Mouse (Mus musculus) gastrocnemius, adult 18-20 months (tissue): ENCODE measurements around the gene Zmynd10. TPM values are rescaled to one million over a fixed set of nuclear protein-coding genes. Genes with fewer than 3 reads are reported as not detected.

Source experiments
- DNase-seq: peaks from one replicate; pipeline ENCODE4 v3.0.0; 2021; ENCODE audit warnings: low spot score
- total RNA-seq, 2 experiments: library from RNA; stranded (reverse); gene quantifications; 2 replicates each; pipeline ENCODE4 v1.2.3; 2021

Gene Zmynd10
- total RNA-seq, 2 experiments from 2014 or later = 0.40 to 0.68 TPM

DNA sequence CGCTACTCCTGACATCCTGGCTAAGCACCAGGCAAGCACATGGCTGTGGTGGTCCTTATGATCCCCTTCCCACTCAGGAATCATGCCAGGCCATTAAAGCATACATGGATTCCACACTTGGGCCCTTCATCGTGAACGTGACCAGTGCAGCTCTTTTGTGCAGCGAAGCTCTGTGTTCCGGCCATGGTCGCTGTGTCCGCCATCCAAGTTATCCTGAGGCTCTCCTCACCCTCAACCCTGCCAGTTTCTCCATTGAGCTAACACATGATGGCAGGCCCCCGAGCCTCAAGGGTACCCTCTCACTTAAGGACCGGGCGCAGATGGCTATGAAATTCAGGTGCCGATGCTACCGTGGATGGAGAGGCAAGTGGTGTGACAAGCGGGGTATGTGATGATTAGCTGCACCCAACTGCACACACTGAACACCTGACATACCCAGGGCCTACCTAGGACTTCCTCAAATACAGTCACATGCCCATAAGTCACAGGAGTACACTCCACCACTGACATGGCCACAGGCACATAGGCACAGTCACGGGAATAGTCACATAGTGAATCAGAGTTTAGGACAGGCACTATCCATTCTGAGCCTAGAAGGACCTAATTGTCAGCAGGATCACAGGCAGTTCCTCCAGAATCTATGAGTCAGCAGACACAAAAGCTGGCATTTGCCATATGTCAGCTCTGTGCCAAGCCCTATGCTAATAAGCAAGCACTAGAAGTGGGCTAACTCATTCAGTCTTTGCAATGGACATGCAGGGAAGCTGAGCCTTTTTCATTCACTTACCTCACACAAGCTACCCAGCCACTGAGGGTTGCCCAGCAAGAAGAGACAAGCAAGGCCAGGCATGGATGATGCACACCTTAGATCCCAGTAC lies 32.2 kb downstream of the Zmynd10 start:
- DNase-seq = no peak

DNA sequence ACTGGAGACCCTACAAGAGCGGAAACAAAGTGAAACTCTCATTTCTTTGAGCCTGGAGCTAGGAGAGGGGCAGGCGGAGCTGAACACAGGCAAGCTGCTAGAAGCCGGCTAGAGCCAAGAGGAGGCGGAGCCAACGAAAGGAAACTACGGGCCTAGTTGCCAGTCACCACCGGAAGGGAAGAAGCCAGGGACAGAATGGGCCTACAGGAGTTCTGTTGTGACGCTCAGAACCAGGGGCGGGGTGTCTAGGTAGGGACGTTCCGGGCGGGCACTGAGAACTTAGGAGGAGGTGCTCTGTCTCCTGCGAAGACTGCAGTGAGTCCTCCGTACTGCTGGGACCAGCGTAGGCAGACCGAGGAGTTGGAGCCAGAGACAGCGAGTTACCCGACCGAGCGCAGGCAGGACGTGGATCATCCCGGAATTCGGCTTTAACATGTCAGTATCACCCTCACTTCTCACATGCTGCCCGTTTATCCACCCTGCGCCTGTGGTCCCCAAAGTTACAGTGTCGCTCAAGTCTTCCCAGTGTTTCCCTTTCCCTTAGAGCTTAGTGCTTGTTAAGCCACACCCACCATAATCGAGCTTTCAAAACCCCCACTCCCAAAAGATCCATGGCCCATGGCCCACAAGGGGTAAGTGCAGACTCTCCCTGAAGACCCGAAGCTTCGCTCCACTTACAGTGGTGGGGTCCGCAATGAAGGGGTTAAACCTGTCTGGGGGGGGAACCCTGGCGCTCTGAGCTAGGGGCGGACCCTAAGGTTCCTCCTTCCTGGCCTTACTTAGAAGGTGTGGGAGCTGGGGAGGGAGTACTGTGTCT lies 33.6 kb downstream of the Zmynd10 start, which contains the start of gene Hyal3:
TSS of gene Hyal3 (plus strand) at position 318 of the 817 bp plus-strand sequence.
- DNase-seq = peak; percentile 94

DNA sequence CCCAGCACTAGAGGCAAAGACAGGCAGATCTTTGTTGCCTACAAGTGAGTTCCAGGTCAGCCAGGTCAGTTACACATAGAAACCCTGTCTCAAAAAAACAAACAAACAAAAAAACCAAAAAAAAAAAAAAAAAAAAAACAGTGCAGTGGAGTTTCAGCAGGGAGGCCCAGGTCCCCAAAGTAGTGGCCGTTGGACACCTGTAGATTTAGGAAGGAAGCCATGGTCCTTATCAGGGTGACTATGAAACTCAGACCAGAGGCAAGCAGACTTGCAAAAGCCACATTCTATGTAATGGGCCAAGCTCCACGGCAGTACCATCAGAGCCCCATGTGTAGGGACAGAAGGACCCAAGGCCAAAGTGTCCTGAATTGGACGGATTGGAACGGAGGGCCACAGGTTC lies 34.5 kb downstream of the Zmynd10 start:
- no peak for DNase-seq

DNA sequence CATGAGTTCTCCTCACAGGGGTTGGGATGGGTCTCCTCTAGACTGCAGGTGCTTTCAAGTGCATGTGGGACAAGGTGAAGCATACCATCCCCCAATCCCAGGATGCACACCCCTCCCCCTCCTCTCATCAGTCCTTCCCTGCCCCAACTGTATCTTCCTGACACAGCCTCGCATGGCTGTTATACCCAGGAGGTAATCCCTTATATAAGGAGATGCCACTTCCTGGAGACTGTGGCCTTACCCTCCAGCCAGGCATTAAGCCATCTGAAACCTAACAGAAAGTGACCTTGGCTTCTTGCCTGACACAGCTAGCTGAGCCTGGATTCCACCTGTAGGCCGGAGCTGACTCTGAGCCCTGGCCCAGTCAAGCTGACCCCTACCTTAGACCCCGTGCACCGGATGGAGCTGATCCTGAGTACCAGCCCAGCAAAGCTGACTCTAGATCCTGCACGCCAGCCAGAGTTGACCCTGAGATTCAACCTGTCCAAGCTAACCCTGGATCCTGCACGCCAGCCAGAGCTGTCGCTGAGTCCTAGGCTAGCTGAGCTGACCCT lies 35.5 kb downstream of the Zmynd10 start:
- no peak for DNase-seq

DNA sequence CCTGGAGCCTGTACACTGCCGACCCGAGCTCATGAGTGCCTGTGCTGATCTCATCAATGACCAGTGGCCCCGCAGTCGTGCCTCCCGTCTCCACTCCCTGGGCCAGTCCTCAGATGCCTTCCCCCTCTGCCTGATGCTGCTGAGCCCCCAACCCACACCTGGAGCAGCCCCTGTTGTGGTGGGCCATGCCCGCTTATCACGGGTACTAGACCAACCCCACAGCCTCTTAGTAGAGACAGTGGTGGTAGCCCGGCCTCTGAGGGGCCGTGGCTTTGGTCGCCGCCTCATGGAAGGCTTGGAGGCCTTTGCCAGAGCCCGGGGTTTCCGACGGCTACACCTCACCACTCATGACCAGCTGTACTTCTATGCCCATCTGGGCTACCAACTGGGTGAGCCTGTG lies 36.1 kb downstream of the Zmynd10 start:
- no peak for DNase-seq

DNA sequence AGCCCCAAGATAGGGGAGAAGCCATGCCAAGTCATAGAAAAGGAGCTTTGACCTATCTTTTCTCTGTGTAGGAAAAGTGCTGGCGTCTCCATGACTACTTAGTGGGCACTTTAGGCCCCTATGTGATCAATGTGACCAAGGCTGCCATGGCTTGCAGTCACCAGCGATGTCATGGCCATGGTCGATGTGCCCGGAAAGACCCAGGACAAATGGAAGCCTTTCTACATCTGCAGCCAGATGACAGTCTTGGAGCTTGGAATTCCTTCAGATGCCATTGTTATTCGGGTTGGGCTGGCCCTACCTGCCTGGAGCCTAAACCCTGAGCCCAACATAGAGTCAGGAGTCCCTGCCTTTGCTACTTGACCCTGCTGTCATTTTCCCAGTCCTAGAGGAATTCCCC lies 39.4 kb downstream of the Zmynd10 start:
- no peak for DNase-seq

DNA sequence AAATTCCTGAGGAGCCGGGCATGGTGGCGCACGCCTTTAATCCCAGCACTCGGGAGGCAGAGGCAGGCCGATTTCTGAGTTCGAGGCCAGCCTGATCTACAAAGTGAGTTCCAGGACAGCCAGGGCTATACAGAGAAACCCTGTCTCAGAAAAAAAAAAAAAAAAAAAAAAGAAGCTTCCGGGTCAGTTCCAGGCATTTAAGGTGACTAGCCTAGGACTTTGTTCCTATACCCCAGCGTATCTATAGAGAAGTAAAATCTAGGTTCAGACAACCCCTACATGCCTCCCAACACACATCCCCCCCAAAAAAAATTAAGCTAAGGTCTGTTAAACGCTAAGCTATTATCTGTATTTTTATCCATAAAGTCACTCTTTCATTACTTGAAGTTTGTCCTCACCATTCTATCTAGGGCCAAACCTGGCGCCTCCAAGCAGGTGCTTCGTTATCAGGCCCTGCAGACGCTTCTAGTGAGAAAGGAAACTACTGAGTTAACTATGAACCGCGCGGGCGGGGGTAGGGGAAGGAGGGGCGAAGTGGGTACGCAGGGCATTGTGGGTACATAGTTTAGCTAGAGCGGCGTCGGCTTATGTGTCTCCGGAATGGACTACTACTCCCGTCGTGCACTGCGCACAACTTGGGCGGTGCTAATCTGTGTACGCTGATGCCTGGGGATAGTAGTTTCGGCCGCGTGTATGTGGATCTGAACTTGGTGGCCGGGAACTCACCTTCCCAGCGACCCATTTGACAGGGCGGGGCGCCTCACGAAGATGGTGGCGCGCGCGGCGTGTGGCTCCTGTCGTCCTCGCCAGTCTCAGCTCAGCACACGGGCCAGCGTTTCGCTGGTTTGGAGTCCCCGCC lies 40.1 kb downstream of the Zmynd10 start, which contains the start of gene Ifrd2:
TSS of gene Ifrd2 (plus strand) at position 669 of the 859 bp plus-strand sequence.
- peak; percentile 98 for DNase-seq

DNA sequence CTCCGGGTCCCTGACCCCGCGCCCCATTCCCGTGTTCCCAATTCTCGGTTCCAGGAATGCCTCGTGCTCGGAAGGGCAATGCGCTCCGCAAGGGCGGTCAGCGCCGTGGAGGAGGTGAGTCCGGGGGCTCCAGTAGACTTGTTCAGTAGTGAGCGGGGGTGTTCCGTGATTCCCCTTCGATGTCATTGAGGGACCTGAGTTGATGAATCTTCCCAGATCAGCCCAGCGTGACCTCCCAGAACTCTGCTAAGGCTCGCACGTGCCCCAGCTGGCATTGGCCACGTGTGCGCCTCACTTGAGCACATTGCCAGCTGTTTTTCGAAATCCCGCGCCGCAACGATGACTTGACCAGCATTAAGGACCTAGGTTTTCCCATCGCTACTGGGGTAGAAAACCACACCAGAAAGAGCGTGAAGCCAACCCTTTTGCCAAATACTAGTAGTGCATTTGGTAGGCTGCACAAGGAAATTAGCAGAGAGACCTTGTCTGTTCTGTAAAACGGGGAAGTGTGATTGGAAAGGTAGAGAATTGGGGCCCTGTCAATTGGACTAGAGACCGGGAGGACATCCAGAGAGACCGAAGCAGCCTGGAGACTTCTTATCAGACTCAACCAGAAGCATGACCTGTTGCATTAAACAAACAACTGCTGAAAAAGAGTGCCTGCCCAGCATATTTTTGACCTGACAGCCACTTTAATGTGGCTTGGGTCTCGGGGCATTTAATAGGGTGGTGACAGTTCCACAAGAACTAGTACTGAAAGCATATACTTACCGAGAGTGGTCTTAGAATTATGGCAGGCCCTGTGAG lies 40.9 kb downstream of the Zmynd10 start:
- no peak for DNase-seq

DNA sequence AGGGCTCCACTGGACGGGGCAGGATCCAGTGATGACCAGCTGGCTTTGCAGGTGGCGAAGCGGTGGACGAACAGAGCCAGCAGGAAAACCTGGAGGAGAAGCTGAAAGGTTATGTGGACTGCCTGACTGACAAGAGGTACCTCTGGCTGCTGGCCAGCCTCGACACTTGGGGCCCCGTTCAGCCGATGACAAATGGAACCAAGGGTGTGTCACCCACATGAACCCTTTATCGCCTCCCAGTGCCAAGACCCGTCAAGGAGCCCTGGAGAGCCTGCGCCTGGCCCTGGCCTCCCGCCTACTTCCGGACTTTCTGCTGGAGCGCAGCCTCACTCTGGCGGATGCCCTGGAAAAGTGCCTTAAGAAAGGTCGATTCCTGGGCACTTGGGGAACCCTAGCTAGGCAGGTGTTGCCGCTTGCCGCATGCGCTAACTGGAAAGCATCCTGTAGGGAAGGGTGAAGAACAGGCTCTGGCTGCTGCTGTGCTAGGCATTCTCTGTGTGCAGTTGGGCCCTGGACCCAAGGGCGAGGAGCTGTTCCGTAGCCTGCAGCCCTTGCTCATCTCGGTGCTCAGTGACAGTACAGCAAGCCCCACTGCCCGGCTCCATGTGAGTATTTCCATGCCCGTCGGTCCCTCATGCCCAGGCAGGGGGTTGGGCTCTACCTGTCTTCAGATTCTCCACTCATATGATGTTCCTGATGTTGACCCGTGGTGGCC lies 43.1 kb downstream of the Zmynd10 start:
- DNase-seq = peak; percentile 83

DNA sequence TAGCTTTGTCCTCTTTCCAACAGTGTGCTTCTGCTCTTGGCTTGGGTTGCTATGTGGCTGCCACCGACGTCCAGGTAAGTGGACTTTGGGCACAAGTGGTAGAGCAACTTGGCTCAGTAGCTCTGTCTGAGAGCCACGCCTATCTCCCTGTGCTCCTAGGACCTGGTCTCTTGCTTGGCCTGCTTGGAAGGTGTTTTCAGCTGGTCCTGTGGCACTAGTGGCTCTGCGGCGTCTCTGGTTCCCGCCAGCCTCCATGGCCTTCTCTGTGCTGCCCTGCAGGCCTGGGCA lies 43.6 kb downstream of the Zmynd10 start:
- no peak for DNase-seq

DNA sequence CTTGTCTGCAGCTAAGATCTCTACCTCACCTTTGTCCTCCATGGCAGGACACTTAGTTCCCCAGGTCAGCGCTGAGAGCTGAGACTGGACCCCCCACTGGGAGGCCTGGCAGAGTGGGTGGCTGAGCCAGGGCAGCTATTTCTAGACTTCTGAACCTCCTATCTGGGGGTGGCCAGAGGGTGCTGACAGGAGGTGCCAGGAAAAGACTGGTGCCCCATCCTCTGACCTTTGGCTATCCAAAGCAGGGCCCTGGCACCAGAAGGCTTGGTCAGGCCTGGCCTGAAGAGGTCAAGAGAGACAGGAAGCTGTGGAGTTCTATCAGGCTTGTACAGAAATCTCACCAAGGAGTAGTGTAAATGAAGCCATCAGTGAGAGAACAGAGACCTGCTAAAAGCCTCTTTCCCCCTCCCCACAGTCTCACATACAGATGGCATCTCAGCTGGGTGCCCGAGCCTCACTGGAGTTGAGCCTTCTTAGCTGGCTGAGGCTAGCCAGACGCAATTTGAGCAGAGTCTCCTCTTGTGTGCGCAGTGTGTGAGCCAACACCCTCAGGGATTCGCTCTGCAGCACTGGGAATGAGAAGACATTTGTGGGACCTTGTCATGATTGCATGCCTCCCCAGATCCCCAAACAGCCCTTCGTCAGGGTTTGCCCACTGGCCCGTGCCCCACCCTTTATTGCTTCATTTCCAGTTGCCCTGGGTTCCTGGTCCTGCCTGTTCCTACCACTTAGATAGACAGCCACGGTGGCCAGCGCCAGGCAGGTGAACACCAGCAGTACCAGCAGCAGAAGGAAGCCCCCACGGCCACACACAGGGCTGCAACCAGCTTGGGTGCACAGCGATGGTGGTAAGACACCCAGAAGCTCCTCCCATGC lies 46.2 kb downstream of the Zmynd10 start:
- peak; percentile 83 for DNase-seq

DNA sequence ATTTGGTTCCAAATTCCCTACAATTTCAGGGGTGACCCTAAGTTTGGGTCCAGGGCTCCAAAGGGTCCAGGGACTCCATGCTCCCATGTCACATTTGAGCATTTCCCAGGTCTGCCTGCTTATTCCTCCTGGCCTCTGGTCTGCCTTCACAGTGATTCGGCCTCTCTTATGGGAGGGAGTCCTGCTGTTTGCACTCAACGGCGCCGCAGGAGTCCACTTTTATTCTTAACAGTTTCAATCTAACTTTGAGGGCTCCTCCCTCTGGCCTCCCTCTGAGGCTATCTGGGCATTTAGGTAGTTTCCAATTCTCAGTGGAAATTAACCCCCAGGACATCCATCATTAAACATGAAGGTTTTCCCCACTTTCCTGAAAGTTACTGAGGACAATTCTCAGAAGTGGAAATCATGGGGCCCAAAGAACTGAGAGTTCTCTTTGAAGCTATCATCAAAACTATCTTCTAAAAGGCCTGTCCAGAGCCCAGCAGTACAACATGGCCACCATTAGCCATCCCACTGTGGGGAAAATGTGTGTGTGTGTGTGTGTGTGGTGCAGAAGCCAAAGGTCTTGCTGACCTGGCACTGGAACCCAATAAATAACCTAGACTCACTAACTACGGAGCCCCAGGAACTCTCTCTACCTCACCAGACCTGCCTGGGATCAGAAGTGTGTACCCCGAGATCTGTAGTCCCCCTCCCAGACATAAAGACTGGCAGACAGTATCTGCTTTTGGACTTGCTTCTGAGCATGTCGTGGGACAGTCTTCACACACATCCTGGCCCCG lies 47.4 kb downstream of the Zmynd10 start:
- no peak for DNase-seq

DNA sequence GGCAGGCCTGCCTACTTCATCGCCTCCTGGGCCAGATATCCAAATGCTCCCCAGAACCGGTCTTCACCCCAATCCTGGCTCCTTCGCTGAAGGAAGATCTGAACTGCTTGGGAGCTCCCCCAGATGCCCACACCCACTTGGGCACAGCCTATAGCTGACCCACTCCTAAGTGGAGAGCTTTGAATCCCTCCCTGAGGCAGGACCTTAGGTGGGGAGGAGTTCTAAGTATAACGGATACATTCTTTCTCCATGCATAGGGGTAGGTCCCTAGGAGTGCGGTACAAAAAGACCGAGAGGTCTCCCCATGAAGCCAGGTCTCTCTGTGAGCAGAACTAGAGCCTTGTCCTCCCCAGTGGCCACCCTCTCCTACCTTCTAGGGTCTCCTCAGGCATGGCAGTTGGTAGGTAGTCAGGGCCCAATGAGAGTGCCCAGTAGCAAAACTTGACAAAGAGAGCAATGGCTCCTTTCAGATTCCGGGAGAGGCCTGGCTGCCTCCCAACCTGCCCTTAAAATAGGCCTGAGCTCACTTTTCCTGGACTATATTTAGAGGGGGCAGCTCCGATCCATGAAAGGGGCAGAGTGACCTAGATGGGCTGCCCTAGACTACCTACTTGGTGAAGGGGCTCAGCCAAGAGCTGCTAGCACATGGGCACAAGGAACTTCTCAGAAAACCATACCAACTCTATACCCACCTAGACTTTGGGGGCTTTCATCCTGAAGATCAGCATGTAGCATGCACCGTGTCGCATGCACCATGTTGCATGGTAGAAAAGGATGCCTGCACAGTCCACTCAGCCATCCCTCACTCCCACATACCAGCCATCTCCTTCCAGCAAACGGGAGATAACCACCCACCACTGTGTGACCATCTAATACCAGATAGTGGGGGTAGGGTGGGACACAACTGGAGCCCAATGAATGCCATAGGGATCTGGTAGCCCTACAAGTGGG lies 49.8 kb downstream of the Zmynd10 start:
- DNase-seq = peak; percentile 89

DNA sequence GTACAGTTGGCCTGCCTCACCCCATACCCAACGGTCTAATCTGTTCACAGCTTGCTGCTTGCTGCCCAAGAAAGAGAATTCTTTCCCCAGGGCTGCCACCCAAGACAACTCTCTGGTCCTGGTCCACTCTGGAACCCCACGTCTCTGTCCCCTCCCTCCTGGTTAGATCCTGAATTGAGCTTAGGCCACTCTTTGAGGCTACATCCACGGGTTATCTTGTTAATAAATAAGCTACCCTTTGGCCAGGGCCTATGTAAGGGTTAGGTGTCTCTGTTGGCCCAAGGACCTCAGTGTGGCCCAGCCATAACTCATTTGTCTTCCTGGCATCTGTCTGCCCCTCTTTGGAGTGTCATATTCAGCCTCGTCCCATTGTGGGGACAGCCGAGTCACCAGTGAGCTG lies 51.3 kb downstream of the Zmynd10 start:
- DNase-seq = no peak

DNA sequence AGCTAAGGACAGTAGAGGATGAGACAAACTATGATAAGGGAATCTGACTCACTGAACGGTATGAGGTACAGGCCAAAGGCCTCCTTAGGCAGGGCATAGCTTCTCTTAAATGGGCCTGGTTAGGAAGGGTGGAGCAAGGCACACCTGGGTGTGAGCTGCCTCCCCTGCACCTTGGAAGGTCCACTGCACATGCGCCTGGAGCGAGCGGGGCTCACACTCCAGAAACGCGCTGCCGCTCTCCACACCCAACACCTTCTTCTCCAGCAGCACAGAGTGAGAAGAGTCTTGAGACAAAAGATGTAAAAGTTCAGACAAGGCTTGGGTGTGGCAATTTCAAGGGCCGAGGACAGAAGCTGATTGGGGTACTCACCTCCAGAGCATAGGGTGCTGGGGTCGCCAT lies 52.3 kb downstream of the Zmynd10 start:
- no peak for DNase-seq

DNA sequence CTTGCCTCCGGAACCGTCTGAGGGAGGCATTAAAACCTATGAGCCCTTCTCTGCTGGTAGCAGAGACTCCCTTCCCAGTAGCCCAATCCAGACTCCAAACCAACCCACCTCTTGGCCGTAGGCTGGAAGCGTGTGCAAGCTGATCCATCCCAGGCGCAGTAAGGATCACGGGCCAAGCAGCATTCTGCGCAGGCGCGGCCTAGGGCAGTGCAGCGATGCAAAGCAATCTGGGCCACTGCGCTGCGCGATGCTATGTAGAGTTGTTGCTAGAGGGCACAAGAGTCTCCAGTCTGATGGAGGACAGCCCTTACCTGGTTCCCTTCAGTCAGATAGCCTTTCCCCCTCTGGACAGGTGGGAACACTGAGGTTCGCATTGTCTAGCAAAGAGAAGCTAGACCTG lies 52.7 kb downstream of the Zmynd10 start:
- no peak for DNase-seq

DNA sequence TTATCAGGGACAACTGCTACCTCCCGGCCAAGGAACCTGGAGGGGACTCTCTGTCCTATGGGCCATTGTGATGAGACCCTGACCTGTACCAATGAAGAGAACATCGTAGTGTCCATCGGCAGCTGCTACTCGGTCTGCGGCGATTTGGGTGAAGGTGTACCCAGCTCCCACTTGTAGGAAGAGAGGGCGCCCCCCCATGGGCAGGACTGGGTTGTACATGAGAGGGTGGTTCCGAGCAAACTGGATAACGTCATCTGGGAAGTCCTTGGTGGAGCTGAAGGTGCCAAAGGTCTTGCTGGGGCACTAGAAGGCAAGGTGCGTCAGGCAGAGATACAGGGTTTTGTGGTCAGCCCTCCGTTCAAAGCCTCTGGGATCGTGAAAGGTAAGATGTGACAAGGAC lies 53.6 kb downstream of the Zmynd10 start:
- DNase-seq = no peak
